Mouse (Mus musculus): ENCODE results near the gene Tppp2. TPM values are rescaled to one million over a fixed set of nuclear protein-coding genes. Genes with fewer than 3 reads are reported as not detected.
"Not testable (repeated sequence)": the region's sequence is repeated elsewhere in the genome, so short reads cannot be mapped to it uniquely, and the experiment has no call there.

The Tppp2 gene
- total RNA-seq, 1 experiment from 2014 or later: not detected

DNA sequence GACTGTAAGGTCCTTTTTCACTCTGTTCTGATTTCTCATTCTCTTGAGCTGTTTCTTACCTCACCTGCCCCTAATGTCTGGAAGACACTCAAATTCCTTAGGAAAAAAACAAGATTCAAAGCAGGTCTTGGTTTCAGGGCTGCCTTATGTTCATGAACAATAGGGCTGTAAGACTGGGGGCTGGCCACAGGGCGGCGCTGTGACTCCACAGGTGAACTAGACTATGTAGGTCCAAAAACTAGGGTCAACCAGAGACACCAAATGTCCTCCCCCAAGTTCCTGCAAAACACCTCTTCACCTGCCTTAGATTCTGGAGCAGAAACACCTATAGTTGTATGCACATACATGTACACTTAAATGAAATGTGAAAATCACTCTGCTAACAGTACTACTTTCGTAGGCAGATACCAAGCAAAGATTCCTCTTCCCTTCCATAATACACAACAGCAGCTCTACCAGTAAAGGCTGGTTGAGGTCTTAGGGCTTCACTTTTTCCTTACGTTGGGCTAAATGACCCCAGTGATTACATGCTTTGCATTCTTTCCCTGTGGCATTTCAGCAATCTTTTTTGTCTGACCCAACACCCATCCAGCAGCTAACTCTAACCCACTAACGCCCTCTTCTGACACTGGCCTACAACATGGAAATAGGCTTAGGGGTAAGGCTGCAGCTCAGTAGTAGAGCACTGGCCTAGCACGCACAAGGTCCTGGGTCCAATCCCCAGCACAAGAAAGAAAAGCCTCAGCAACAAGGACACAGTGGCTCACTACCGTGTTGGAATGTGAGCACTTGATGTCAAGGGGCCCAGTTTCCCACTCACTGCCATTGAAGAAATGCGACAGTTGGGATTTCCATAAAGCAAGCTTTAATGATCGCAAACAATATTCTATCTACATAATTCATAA, 15.2 kb upstream of the Tppp2 start:
- peak; percentile 65 to 84 for ATAC-seq (replicated peaks in 1 of 2; ENCODE audit: insufficient read depth in 1 of 2, low FRiP score in 2 of 2, low TSS enrichment in 1 of 2, low read depth in 1 of 2, poor library complexity in 2 of 2, severe bottlenecking in 2 of 2)

DNA sequence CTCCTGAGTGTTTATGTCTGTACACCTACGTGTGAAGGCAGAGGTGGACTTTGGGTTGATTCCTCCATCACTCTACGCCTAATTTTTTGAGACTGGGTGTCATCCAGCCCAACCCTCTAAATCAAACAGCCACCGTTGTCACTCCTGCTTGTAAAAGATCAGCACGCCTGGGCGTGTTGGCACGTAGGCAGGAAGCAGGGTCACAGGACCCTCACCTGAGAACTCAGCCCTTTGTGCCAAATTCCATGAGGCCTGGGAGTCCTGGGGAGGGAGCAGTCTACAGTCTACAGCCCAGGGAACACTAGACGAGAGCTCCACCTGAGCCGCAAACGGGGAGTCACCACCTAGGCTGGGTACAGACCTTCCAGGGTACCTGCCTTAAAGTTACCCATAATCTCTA, 14.4 kb upstream of the Tppp2 start:
- ATAC-seq (replicated peaks in 1 of 2; ENCODE audit: insufficient read depth in 1 of 2, low FRiP score in 2 of 2, low TSS enrichment in 1 of 2, low read depth in 1 of 2, poor library complexity in 2 of 2, severe bottlenecking in 2 of 2): no peak

DNA sequence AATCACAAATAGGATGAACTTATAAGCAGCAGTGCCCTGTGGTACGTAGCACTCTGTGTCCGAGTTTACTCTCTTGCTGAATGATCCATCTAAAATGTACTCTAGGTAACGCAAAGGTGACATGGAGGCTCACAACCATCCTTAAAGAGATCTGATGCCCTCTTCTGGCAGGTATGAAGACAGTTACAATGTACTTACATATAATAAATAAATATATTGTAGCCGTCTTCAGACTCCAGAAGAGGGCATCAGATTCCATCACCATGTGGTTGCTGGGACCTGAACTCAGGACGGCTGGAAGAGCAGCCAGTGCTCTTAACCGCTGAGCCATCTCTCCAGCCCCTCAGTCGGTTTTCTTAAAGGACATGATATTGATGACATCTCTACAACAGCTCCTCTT, 13.5 kb upstream of the Tppp2 start:
- ATAC-seq (replicated peaks in 1 of 2; ENCODE audit: insufficient read depth in 1 of 2, low FRiP score in 2 of 2, low TSS enrichment in 1 of 2, low read depth in 1 of 2, poor library complexity in 2 of 2, severe bottlenecking in 2 of 2): no peak

DNA sequence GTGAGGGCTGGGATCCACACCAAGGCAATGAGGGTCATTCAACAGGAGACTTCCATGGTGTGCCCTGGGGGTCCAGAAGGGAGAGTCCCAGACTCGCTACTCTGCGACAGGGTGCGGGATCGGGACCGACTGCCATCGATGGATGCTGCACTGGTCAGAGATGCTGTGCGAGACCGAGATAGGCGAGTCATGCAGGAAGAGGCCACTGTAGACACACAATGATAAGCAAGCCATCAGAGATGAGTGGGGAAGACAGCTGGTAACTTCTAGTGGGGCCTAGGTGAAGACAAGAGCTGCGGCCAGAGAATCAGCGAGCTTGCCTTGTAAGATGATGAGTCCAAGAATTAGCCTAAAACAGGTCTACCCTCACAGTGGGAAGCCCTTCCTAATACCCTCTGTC, 12.1 kb upstream of the Tppp2 start:
- no peak for ATAC-seq (replicated peaks in 1 of 2; ENCODE audit: insufficient read depth in 1 of 2, low FRiP score in 2 of 2, low TSS enrichment in 1 of 2, low read depth in 1 of 2, poor library complexity in 2 of 2, severe bottlenecking in 2 of 2)

DNA sequence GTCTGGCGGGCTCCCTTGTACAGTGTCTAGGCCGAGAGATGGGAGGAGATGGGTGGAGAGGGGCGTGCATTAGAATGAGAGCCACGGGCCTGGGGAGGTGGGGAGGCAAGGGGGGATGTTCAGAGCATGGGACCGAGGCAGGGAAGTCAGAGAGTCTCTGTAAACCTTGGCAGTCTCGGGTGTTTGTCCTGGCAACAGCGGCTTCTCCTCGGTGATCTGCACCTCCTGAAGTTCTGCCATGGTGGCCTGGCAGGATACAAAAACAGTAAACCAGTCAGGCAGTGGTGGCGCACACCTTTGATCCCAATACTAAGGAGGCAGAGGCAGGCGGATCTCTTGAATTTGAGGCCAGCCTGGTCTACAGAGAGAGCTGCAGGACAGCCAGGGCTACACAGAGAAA, 6.9 kb upstream of the Tppp2 start:
- no peak for ATAC-seq (replicated peaks in 1 of 2; ENCODE audit: insufficient read depth in 1 of 2, low FRiP score in 2 of 2, low TSS enrichment in 1 of 2, low read depth in 1 of 2, poor library complexity in 2 of 2, severe bottlenecking in 2 of 2)

DNA sequence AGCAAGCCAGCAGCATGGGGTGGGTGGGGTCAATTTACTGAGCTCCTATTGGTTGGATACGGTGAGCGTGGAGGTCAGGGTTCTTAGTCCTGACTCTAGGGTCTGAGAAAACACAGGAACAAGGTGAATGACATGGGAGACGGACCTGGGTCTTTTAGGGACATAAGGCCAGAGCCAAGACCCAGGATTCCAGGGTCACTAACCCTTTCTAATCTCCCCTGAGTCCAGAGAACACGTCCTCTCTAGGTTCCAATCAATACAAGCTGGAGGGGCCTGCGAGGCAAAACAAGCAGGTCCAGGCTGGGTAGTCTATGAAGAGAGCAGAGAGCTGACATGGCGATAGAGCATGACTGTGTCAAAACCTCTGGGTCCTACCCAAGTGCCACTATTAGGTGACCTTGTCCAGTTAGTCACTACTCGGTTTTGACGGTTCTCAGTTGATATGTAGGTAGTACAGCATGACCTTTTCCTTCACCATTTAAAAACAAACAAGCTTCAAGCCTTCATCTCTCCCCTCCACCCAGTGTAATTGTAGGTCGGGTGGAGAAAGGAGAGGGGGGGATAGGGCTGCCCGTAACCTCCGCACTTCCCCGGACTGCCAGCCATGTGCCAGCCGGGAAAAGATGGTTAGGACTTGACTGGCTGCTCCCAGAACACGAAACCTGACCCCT, 5.7 kb upstream of the Tppp2 start:
- no peak for ATAC-seq (replicated peaks in 1 of 2; ENCODE audit: insufficient read depth in 1 of 2, low FRiP score in 2 of 2, low TSS enrichment in 1 of 2, low read depth in 1 of 2, poor library complexity in 2 of 2, severe bottlenecking in 2 of 2)

DNA sequence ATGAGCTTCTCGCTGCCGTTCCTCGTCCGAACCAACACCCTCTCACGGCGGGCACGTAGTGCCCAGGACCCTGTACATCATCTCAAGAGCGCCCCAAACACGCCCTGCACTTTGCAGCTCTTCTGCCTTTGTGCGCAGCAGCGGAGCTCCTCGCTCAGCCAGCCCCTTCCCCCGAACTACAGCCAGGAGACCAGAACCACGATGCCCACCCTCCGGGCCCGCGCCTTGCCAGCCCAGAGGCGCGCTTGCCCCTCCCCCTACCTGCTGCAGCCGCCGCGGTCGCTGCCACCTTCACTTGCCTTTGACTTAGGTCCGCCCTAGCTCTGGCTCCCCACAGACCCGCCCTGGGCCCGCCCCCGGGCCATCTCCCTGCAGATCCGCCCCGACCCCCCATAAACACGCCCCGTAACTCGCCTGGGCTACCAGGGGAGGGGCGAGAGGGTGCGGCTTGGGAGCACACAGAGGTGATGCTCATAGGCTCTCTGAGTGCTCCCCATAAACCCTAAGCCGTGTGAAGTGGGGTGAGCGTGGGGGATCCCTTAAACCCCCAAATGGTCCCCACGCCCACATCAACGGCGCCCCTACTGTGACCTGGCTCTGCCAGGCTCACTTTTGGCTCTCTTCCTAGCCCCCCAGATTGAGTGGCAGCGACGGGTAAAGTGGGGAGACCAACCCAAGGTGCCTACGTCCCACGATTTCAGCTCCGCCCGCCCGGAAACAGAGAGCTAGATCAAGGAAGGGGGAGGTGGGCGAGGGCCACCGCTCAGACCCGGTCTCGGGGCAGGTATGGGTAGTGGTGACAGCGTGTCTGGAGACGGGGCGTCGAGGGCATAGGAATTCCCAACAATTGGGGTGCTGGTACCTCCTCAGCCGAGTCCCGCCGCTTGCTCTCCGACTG, 4.9 kb upstream of the Tppp2 start:
- peak; percentile 83 to 87 for ATAC-seq (replicated peaks in 1 of 2; ENCODE audit: insufficient read depth in 1 of 2, low FRiP score in 2 of 2, low TSS enrichment in 1 of 2, low read depth in 1 of 2, poor library complexity in 2 of 2, severe bottlenecking in 2 of 2)

DNA sequence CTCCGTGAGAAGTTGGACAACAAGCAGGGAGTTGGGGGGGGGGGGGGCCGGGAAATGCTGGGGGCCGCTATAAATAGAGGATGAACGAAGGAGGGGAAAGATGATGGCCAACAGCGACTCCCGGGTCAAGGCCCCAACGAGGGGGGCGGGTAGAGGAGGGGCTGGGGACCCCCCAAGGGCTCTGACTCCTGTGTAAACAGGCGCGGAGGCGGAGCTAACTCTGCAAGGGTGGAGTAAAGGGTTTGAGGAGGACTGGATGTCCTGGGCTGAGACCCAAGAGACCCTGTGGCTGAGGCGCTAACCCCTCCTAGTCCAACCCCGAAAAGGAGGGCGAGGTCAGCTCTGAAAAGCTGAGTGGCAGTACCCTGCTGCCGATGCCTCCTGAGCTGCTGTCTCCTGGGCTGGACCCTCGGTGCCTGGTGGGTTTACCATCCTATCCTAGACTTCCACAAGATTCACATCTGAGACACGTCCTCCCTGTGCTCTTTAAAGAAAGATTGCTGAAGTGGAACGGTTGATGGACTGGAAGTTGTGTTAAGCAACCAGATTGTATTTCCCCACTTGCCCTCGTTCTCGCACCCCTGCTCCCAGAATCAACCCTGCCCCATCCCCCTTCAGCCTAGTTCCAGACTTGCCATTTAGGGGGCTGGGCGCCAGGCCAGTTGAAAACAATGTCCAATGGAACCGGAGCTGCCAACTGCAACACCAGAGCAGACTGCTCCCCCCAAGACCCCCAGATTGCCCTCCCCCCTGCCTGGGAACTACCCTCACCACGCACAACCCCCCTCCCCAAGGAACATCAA, 4.1 kb upstream of the Tppp2 start, which contains the start of gene Ndrg2:
Ndrg2 (minus strand) TSS at position 199 of the 803 bp plus-strand sequence.
- 0 out of 4 replicates have a peak, but pooled peaks of 1 of the 2 experiments have one; percentile 7 for ATAC-seq (replicated peaks in 1 of 2; ENCODE audit: insufficient read depth in 1 of 2, low FRiP score in 2 of 2, low TSS enrichment in 1 of 2, low read depth in 1 of 2, poor library complexity in 2 of 2, severe bottlenecking in 2 of 2)

DNA sequence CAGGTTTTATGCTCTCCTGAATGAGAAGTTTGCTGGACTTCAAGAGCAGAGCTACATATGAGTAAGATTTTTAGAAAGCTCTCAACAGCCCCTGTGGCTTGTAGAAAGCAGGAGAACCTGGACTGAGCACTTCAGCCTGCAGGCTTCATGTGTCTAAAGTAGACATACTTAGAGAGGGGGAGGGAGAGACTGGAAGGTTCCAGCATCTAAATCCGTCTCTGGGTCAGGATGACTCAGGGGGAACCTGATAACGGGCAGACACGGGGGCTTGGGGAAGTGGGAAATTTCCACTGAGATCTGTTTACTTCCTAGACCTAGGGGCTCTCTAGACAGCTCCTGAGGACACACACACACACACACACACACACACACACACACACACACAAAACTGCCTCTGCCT, 3.2 kb upstream of the Tppp2 start:
- no peak for ATAC-seq (replicated peaks in 1 of 2; ENCODE audit: insufficient read depth in 1 of 2, low FRiP score in 2 of 2, low TSS enrichment in 1 of 2, low read depth in 1 of 2, poor library complexity in 2 of 2, severe bottlenecking in 2 of 2)

DNA sequence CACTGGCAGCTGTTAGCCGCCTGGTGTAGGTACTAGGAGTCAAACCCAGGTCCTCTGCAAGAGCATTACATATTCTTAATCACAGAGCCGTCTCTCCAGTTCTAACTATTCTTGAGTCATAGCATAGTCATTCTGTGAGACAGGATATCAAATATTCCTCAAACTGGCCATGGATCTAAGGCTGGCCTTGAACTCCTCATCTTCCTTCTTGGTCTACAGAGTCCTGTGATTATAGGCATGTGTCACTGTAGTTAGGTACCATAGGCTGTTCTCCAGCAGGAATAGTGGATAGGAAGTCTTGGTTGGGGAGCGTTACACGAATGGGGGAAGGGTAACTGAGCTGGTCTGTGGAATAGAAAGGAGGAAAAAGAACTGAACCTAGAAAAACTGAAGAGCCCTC, 1.7 kb upstream of the Tppp2 start:
- ATAC-seq (replicated peaks in 1 of 2; ENCODE audit: insufficient read depth in 1 of 2, low FRiP score in 2 of 2, low TSS enrichment in 1 of 2, low read depth in 1 of 2, poor library complexity in 2 of 2, severe bottlenecking in 2 of 2): no peak

DNA sequence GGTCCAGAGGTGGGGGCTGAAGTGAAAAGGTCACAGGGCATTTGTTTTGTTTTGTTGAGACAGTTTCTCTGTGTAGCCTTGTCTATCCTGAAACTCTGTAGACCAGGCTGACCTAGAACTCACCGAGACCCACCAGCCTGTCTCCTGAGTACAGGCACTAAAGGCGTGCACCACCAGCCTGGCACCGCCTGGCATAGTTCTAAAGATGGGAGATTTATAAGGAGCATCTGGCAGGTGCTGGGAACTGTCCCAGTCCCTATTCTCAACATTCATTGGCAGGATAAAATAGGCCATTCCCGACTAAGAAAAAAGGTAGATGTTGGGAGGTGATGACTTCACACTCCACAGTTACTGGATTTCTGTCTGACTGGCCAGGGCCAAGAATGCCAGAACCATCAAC, 741 bp downstream of the Tppp2 start:
- no peak for ATAC-seq (replicated peaks in 1 of 2; ENCODE audit: insufficient read depth in 1 of 2, low FRiP score in 2 of 2, low TSS enrichment in 1 of 2, low read depth in 1 of 2, poor library complexity in 2 of 2, severe bottlenecking in 2 of 2)

DNA sequence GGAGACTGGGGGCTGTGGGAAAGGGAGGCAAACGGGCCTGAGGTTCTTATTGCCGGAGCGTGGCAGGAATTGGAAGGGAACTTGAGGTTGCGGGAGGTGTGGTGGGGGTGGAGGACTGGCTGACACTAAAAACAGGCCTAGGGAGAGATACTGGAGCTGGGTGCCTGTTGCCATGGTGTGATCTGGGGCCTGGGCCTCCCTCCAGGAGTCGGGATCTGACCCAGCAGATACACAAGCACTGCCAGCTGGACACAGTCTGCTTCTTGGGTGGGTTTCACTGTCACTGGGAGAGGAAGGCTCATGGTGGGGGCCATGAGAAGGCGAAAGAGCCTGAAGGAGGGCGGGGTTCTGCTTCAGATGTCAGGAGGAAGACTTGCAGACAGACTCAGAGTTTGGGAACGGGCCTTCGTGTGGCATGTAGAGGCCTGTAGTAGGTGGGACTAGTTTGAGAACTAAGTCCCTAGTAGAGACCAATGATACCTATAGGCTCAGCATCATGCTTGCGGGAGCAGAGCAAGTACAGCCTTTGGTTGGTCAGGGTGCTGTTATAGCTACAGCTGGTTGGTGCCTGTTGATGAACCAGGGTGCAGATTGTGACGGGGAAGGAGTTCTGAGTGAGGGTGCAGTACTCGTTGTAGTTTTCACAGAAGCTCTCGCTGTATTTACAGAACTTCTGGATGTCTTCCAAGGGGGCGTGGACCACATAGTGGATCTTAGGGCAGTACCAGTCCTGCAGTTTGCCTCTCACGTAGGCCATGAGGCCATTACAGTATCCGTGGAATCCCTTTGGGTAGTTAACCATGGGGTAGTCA, 3.7 kb downstream of the Tppp2 start:
- ATAC-seq (replicated peaks in 1 of 2; ENCODE audit: insufficient read depth in 1 of 2, low FRiP score in 2 of 2, low TSS enrichment in 1 of 2, low read depth in 1 of 2, poor library complexity in 2 of 2, severe bottlenecking in 2 of 2): no peak

DNA sequence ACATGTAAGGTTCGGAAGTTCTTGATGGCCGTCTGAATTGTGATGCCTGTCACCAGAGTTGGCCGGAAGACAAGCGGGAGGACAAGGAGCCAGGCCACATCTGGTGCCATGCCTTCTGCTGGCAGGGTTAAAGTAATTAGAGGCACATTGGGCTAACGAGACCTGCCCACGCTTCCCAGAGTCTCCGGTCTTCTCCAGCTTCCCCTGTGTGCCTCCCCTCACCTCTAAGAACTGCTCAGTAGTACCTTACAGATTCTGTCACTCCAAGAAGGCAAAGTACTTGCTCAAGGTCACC, 4.3 kb downstream of the Tppp2 start, which contains the start of gene Rnase13:
Rnase13 (minus strand) TSS at position 203 of the 295 bp plus-strand sequence.
- no peak for ATAC-seq (replicated peaks in 1 of 2; ENCODE audit: insufficient read depth in 1 of 2, low FRiP score in 2 of 2, low TSS enrichment in 1 of 2, low read depth in 1 of 2, poor library complexity in 2 of 2, severe bottlenecking in 2 of 2)

DNA sequence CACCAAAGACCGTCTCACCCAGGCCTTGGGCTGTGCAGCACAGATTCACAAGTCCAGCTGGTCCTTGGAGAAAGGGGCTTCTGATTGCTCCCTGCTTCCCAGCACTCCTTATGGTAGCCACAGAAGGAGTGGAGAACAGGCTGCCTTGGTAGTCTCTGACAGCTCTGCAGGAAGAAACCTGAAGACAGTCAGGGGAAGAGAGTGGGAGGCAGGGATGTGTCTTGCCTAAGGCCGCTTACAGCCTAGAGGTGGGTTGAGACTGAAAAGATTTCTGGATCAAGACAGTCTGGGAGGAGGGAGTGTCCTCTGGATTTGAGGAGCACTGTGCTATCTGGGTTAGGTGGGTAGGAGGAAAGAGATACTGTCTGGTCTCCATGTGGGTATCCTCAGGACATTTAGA, 4.7 kb downstream of the Tppp2 start:
- ATAC-seq (replicated peaks in 1 of 2; ENCODE audit: insufficient read depth in 1 of 2, low FRiP score in 2 of 2, low TSS enrichment in 1 of 2, low read depth in 1 of 2, poor library complexity in 2 of 2, severe bottlenecking in 2 of 2): no peak

DNA sequence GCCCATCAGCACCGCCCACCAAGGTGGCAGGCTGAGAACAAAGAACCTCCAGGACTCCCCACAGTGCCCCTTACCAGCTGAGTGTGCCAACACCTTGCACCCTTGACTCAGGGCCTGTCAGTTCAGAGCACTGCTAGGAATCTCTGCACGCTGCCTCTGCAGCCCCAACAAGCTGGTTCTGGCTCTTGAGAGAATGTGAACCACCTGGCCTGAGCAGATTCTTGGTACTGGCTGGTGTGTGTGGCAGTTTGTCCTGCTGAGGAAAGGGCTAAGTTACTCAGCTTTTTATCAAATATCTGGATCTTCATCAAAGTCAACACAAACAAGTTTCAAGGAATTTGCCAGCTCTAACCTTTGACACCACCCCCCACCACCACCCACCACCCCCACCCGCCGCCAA, 5.3 kb downstream of the Tppp2 start:
- ATAC-seq (replicated peaks in 1 of 2; ENCODE audit: insufficient read depth in 1 of 2, low FRiP score in 2 of 2, low TSS enrichment in 1 of 2, low read depth in 1 of 2, poor library complexity in 2 of 2, severe bottlenecking in 2 of 2): no peak

DNA sequence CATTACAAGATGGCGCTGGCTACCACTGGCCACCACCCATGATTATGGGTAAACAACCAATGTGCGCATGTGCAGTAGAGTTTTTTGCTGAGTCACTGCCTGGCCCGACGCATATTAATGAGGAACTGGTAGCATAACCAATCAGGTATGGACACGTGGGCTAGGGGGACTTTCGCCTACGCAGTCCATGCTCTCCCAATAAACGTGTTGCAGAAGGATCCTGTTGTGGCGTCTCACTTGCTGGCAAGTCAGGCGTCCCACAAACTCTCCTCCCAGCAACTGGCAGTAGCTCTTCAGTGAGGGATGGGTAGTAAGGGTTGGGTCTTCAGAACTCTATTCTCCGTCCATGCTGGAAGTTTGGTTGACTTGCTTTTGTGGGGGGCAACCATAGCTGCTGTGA, 8.7 kb downstream of the Tppp2 start:
- ATAC-seq (replicated peaks in 1 of 2; ENCODE audit: insufficient read depth in 1 of 2, low FRiP score in 2 of 2, low TSS enrichment in 1 of 2, low read depth in 1 of 2, poor library complexity in 2 of 2, severe bottlenecking in 2 of 2): not testable (repeated sequence)
